Mouse (Mus musculus) embryonic facial prominence, embryonic 11.5 days (tissue): ENCODE data around the gene Scrn2. TPM values are rescaled to one million over a fixed set of nuclear protein-coding genes. Genes with fewer than 3 reads are reported as not detected.
A peak's percentile ranks its signal among the peaks of the same experiment; 100 is the strongest.

Source experiments
- ATAC-seq: fragments of 200-750 bp; cut with Nextera tagmentation; replicated peaks from 2 replicates; pipeline ENCODE4 v1.8.0; 2017; ENCODE audit warnings: low read depth; ENCODE audit not compliant: insufficient number of reproducible peaks, low FRiP score, low TSS enrichment
- DNase-seq: peaks from one replicate; pipeline ENCODE4 v3.0.0-alpha.2; 2015; ENCODE audit warnings: low spot score
- H3K27ac ChIP-seq: fragments of 300-500 bp; sonication (generic); replicated peaks from 2 replicates; pipeline ENCODE4 v1.5.1; 2014; ENCODE audit warnings: mild to moderate bottlenecking, low read depth, low read length, control low read depth
- H3K27me3 ChIP-seq: fragments of 300-500 bp; sonication (generic); 2 replicates; pipeline ENCODE4 v1.6.1; 2014; ENCODE audit warnings: mild to moderate bottlenecking, low read length, moderate library complexity, mixed read lengths; ENCODE audit not compliant: control insufficient read depth, insufficient read depth
- H3K36me3 ChIP-seq: fragments of 300-500 bp; sonication (generic); replicated peaks from 2 replicates; pipeline ENCODE4 v1.6.1; 2014; ENCODE audit warnings: low read depth, mild to moderate bottlenecking, low read length, moderate library complexity, mixed read lengths; ENCODE audit not compliant: control insufficient read depth, insufficient read depth
- H3K4me1 ChIP-seq: fragments of 300-500 bp; sonication (generic); 2 replicates; pipeline ENCODE4 v1.6.1; 2014; ENCODE audit warnings: low read length, mixed read lengths; ENCODE audit not compliant: control insufficient read depth, insufficient read depth
- H3K4me2 ChIP-seq: fragments of 300-500 bp; sonication (generic); 2 replicates; pipeline ENCODE4 v1.6.1; 2014; ENCODE audit warnings: low read depth, mild to moderate bottlenecking, control low read depth, low read length, moderate library complexity
- H3K4me3 ChIP-seq: fragments of 300-500 bp; sonication (generic); 2 replicates; pipeline ENCODE4 v1.5.1; 2014; ENCODE audit warnings: low read depth, low read length, control low read depth
- H3K9ac ChIP-seq: fragments of 300-500 bp; sonication (generic); replicated peaks from 2 replicates; pipeline ENCODE4 v1.6.1; 2014; ENCODE audit warnings: mild to moderate bottlenecking, control low read depth, low read length
- H3K9me3 ChIP-seq: fragments of 300-500 bp; sonication (generic); replicated peaks from 2 replicates; pipeline ENCODE4 v1.6.1; 2016; ENCODE audit warnings: mild to moderate bottlenecking, low read length, inconsistent platforms, mixed read lengths; ENCODE audit not compliant: control insufficient read depth
- WGBS: fragments of 180-500 bp; shearing (Covaris S2); extraction: QIAGEN DNeasy Blood & Tissue Kit; methylation state at CpG from one replicate; pipeline ENCODE4 v1.1.7; 2014; 5-methylcytosine and 5-hydroxymethylcytosine counted together
- polyA plus RNA-seq: library from polyadenylated mRNA; unstranded; fragments of >200 nt; fragmentation: Nextera tagmentation; extraction: Ambion mirVana; gene quantifications from 2 replicates; pipeline ENCODE4 v1.2.1, GENCODE M21; 2014

The Scrn2 gene
- polyA plus RNA-seq, 1 experiment from 2014 or later = 20.4 TPM

DNA sequence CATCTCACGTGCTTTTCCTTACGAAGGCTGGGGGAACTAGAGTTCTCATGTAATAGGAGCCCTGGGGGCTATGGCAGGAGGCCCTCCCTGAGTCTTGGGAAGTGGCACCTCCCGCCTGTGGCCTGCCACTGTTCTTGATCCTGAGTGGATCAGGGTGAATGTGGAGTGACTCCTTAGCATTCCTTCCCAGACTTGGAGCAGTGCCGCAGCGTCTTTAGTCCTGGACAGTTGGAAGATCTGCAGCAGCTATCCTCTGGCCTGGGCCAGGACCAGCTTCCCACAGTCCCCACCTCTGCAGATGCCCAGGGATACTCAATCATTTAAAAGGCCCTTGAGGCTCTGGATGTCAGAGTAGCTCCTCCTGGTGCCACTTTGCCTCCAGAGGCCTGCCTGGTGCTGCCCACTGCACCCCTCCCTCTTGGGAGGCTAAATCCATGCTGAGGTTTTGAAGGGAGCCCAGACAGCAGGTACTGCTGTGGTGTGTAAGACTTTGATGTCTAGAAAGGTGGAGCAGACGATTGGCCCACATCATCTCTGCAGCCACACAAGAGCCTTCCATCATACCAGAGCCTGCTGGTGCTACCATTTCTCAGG is 19.9 kb downstream of the Scrn2 start:
- Histone ChIP-seq H3K9me3 (no peaks in the 10 kb centered on the region), H3K27me3 (no peaks in the 10 kb centered on the region), H3K9ac (no peak overlapping the region), H3K36me3 (no peaks in the 10 kb centered on the region; the same call in none of the 2 replicates), H3K4me1 (no peaks in the 10 kb centered on the region), H3K4me3 (peak overlapping the region; percentile 3; the same call in 1 of the 2 replicates), H3K4me2 (no peak overlapping the region), H3K27ac (no peak overlapping the region)
- no peak for ATAC-seq
- DNase-seq = no peak
- WGBS = 66% methylated on average over 6 of the region's 6 CpGs

GRCm38 (mm10) chr11:97050216-97050943 is 20.6 kb downstream of the Scrn2 start, which contains the start of gene Osbpl7:
Osbpl7 (plus strand) TSS chr11:97050628.
- DNase-seq (peak; percentile 75), ATAC-seq (peak; percentile 65; the same call in 1 of the 2 replicates)
- Histone ChIP-seq H3K9ac (peak within 1 kb of the TSS; percentile 61), H3K4me2 (peak within 1 kb of the TSS; percentile 72), H3K27me3 (no peaks in the 10 kb centered on the region), H3K9me3 (no peaks in the 10 kb centered on the region), H3K36me3 (no peaks in the 10 kb centered on the region; the same call in none of the 2 replicates), H3K4me1 (no peaks in the 10 kb centered on the region), H3K4me3 (peak within 1 kb of the TSS; percentile 51), H3K27ac (no peak within 1 kb of the TSS)
- 5% methylated on average over 18 of the region's 18 CpGs for WGBS

- Histone ChIP-seq H3K4me2 (peak overlapping the region; percentile 72), H3K9ac (peak overlapping the region; percentile 61), H3K4me1 (no peaks in the 10 kb centered on the region), H3K27ac (no peak overlapping the region), H3K9me3 (no peaks in the 10 kb centered on the region), H3K27me3 (no peaks in the 10 kb centered on the region), H3K36me3 (peaks cover 2% of the 10 kb centered on the region), H3K4me3 (peak overlapping the region; percentile 51)
- DNase-seq = no peak
- WGBS = 33% methylated on average over 13 of the region's 13 CpGs
- no peak; the same call in 1 of the 2 replicates for ATAC-seq
Observed at GRCm38 (mm10) chr11:97050944-97051586, 21.3 kb downstream of the Scrn2 start.

- Histone ChIP-seq H3K9ac (no peak overlapping the region), H3K36me3 (peaks cover 2% of the 10 kb centered on the region), H3K27ac (no peak overlapping the region), H3K4me2 (no peak overlapping the region), H3K4me1 (no peaks in the 10 kb centered on the region), H3K27me3 (no peaks in the 10 kb centered on the region), H3K9me3 (no peaks in the 10 kb centered on the region), H3K4me3 (no peak overlapping the region)
- ATAC-seq (no peak), DNase-seq (no peak)
- WGBS = 32% methylated on average over 10 of the region's 11 CpGs
Observed at GRCm38 (mm10) chr11:97052219-97052646, 22.5 kb downstream of the Scrn2 start.

DNA sequence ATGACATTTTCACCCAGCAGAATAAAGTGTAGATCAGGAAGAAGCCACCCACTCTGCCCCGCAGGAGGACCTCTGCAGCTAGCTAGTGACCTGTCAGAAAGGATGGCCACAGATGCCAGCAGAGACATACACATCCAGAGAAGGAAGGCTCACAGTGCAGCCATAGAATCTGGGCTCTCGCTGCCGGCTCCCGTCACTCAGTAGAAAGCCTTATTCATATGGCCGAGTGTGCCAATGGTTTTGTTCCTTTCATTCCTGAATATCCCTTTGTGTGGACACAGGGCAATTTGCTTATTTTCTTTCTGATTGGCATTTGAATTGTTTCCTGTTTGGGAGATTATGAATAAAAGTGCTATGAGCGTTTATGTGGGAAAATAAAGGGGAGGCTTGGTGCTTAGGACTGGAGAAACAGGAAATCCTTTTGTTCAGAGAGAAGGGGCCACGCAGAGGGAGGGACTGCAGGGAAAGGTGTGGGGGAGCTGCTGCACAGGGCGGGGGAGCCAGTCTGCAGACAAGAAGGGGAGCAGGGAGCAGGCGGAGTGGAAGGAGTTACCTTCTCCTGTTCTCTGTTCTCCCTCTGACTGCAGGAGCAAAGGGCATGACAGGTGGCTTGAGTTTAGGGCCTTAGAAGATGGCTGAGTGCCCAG is 33.7 kb downstream of the Scrn2 start:
- no peaks in the 10 kb centered on the region for H3K27me3 ChIP-seq
- no peak overlapping the region for H3K9ac ChIP-seq
- no peak for ATAC-seq
- H3K4me2 ChIP-seq = no peak overlapping the region
- peak; percentile 13 for DNase-seq
- no peaks in the 10 kb centered on the region for H3K4me1 ChIP-seq
- no peak overlapping the region for H3K27ac ChIP-seq
- 37% methylated on average over 9 of the region's 9 CpGs for WGBS
- no peaks in the 10 kb centered on the region; the same call in 1 of the 2 replicates for H3K36me3 ChIP-seq
- H3K4me3 ChIP-seq = no peak overlapping the region
- H3K9me3 ChIP-seq = no peaks in the 10 kb centered on the region

GRCm38 (mm10) chr11:97063921-97064295 is 34.2 kb downstream of the Scrn2 start:
- no peaks in the 10 kb centered on the region for H3K27me3 ChIP-seq
- H3K4me1 ChIP-seq = no peaks in the 10 kb centered on the region
- H3K4me3 ChIP-seq = no peak overlapping the region
- H3K9me3 ChIP-seq = no peaks in the 10 kb centered on the region
- H3K27ac ChIP-seq = no peak overlapping the region
- no peaks in the 10 kb centered on the region; the same call in 1 of the 2 replicates for H3K36me3 ChIP-seq
- no peak overlapping the region for H3K9ac ChIP-seq
- H3K4me2 ChIP-seq = no peak overlapping the region
- 92% methylated on average over 3 of the region's 3 CpGs for WGBS
- DNase-seq = no peak
- no peak for ATAC-seq

- no peak overlapping the region for H3K4me3 ChIP-seq
- no peak overlapping the region for H3K4me2 ChIP-seq
- no peaks in the 10 kb centered on the region for H3K27me3 ChIP-seq
- WGBS = 87% methylated on average over 12 of the region's 12 CpGs
- no peaks in the 10 kb centered on the region for H3K4me1 ChIP-seq
- no peak for ATAC-seq
- no peak overlapping the region for H3K27ac ChIP-seq
- H3K9ac ChIP-seq = no peak overlapping the region
- DNase-seq = no peak
- H3K36me3 ChIP-seq = no peaks in the 10 kb centered on the region
- no peaks in the 10 kb centered on the region for H3K9me3 ChIP-seq
Observed at GRCm38 (mm10) chr11:97065538-97066295, 36.0 kb downstream of the Scrn2 start.
